Mouse (Mus musculus) olfactory bulb, adult 2 months (tissue): ENCODE results near the gene Snx13.

Experiments
- CTCF ChIP-seq: fragments of 200-500 bp; IDR thresholded peaks from 2 replicates; pipeline ENCODE4 v1.5.1; 2012; ENCODE audit warnings: low read depth, mild to moderate bottlenecking, low read length, moderate library complexity; ENCODE audit not compliant: insufficient read depth
- POLR2A ChIP-seq: fragments of 200-500 bp; IDR thresholded peaks from 2 replicates; pipeline ENCODE4 v1.6.1; 2012; ENCODE audit warnings: mild to moderate bottlenecking, low read depth, low read length, moderate library complexity; ENCODE audit not compliant: insufficient read depth

GRCm38 (mm10) chr12:35154149-35154548 is 107.2 kb downstream of the Snx13 start:
- TF ChIP-seq CTCF (no peak), POLR2A (no peak)
